Mouse (Mus musculus): ENCODE measurements at regions not wholly inside any gene's neighbourhood (a gene's known extent, or its start where the extent isn't known, plus 50 kb on each side); places are given as distances from the start of the nearest gene placed in this dataset.

DNA sequence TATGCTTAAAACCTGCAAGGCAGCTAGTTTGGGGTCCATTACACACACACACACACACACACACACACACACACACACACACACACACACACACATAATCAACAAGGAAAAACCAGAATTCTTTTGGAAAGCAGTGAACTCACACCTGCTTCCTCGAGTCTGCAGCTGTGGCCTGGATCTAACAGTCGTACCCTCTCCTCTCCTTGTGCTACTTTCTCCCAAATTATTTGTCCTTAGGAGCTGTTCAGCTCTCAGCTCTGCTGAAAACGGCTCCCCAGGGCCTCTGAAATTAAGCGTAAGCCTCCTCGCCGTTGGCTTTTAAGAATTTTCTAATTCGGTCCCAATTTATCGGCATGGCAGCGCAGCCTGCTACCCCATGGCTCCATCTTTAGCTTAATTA, 243.9 kb downstream of the Cbln4 start:
- TF ChIP-seq CTCF (IDR thresholded peaks at IDR 0.05; ENCODE audit: low read depth) (no peak), EP300 (IDR thresholded peaks at IDR 0.05; ENCODE audit: low read depth) (no peak)

Measured in liver, embryonic 14.5 days (tissue).